Mouse (Mus musculus) heart, adult 2 months (tissue): Measurements from ENCODE around the gene Gba. TPM values are rescaled to one million over a fixed set of nuclear protein-coding genes. Genes with fewer than 3 reads are reported as not detected.

Source experiments
- DNase-seq, 2 experiments: peaks; one replicate each; pipeline ENCODE4 v3.0.0; 2021
- H3K27ac ChIP-seq: fragments of 200-600 bp; 2 replicates; pipeline ENCODE4 v1.8.1; 2022
- H3K27me3 ChIP-seq: fragments of 200-500 bp; 2 replicates; pipeline ENCODE4 v1.6.1; 2012; ENCODE audit warnings: mild to moderate bottlenecking, low read length, inconsistent platforms, mixed read lengths; ENCODE audit not compliant: control insufficient read depth, insufficient read depth
- H3K36me3 ChIP-seq: fragments of 200-500 bp; 2 replicates; pipeline ENCODE4 v1.6.1; 2012; ENCODE audit warnings: low read length, inconsistent platforms; ENCODE audit not compliant: control insufficient read depth, insufficient read depth
- H3K4me1 ChIP-seq: fragments of 200-500 bp; 2 replicates; pipeline ENCODE4 v1.6.1; 2011; ENCODE audit warnings: low read length; ENCODE audit not compliant: control insufficient read depth, insufficient read depth
- H3K4me3 ChIP-seq: fragments of 200-600 bp; 2 replicates; pipeline ENCODE4 v1.8.1; 2022
- H3K79me2 ChIP-seq: fragments of 200-500 bp; replicated peaks from 2 replicates; pipeline ENCODE4 v1.6.1; 2012; ENCODE audit warnings: mild to moderate bottlenecking, inconsistent platforms, low read length, moderate library complexity, mixed read lengths; ENCODE audit not compliant: control insufficient read depth, insufficient read depth
- H3K9ac ChIP-seq: fragments of 200-500 bp; 2 replicates; pipeline ENCODE4 v1.6.1; 2012; ENCODE audit warnings: low read depth, mild to moderate bottlenecking, control low read depth, inconsistent platforms, low read length, mixed read lengths
- CTCF ChIP-seq: fragments of 200-600 bp; IDR thresholded peaks from 2 replicates; pipeline ENCODE4 v1.8.1; 2022; ENCODE audit warnings: antibody characterized with exemption, mild to moderate bottlenecking, moderate library complexity
- EP300 ChIP-seq: fragments of 200-500 bp; IDR thresholded peaks from 2 replicates; pipeline ENCODE4 v1.6.1; 2011; ENCODE audit warnings: low read depth, low read length, control low read depth; ENCODE audit not compliant: insufficient read depth
- POLR2A ChIP-seq: fragments of 200-500 bp; IDR thresholded peaks from 2 replicates; pipeline ENCODE4 v1.6.1; 2011; ENCODE audit warnings: mild to moderate bottlenecking, low read depth, low read length, control low read depth; ENCODE audit not compliant: insufficient read depth
- WGBS: fragments of 180-500 bp; shearing (Covaris S2); methylation state at CpG from one replicate; pipeline ENCODE4 v1.1.7; 2018; 5-methylcytosine and 5-hydroxymethylcytosine counted together
- intact Hi-C: fragments of 180-260 bp; cut with DNase I; formaldehyde crosslinking; loops from one replicate; pipeline ENCODE4 v1.15.1; 2025
- polyA plus RNA-seq: library from polyadenylated mRNA; depleted of rRNA; stranded (reverse); fragments of >200 nt; gene quantifications from 2 replicates; pipeline ENCODE4 v1.2.3, GENCODE M21; 2012
- total RNA-seq, 2 experiments: library from RNA; stranded (reverse); gene quantifications; 2 replicates each; pipeline ENCODE4 v1.2.3; 2021

Gba gene
- total and polyA plus RNA-seq, 3 experiments = 19.9 to 26.3 (median 20.4) TPM

DNA sequence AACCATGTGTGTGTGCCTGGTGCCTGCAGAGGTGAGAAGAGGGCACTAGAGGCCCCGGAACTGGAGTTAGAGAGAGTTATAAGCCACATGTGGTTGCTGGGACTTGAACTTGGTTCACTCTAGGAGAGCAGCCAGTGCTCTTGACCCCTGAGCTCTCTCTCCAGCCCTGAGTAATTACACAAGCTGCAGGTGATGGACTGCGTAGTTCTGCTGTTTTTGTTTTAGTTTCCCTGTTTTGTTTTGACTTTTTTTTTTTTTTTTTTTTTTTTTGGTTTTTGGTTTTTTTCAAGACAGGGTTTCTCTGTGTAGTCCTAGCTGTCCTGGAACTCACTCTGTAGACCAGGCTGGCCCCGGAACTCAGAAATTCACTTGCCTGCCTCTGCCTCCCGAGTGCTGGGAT lies 40.9 kb upstream of the Gba start:
- Histone ChIP-seq H3K36me3 (no peaks in the 10 kb centered on the region; the same call in 1 of the 2 replicates), H3K4me3 (no peak overlapping the region), H3K27me3 (0 out of 2 replicates have a peak, but pooled peaks cover 2% of the 10 kb centered on the region), H3K79me2 (no peaks in the 10 kb centered on the region), H3K27ac (no peak overlapping the region), H3K4me1 (peaks cover 2% of the 10 kb centered on the region), H3K9ac (no peak overlapping the region)
- no peak for DNase-seq
- TF ChIP-seq CTCF (no peak), POLR2A (no peak), EP300 (no peak)
- intact Hi-C loops = loop anchor here (10.0 kb wide), 1 partner anchor 217 kb away; no protein-coding TSS in a partner anchor
- 80% methylated on average over 4 of the region's 4 CpGs for WGBS

DNA sequence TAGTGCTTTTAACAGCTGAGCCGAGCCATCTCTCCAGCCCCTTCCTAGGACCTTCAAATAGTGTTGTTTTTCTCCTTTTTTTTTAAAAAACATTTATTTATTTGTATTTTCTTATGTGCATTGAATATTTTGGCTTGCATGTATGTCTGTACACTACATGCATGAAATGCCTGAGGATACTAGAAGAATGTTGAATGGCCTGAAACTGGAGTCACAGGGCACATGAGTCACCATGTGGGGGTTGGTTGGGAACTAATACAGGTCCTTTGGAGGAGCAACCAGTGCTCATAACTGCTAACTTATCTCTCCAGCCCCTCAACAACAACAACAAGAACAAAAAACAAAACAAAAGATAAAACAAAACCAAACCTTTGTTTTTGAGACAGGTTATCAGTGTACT lies 39.6 kb upstream of the Gba start:
- Histone ChIP-seq H3K9ac (no peak overlapping the region), H3K79me2 (no peaks in the 10 kb centered on the region; the same call in 1 of the 2 replicates), H3K4me1 (peaks cover 2% of the 10 kb centered on the region), H3K27me3 (0 out of 2 replicates have a peak, but pooled peaks cover 1% of the 10 kb centered on the region), H3K4me3 (no peak overlapping the region), H3K36me3 (no peaks in the 10 kb centered on the region; the same call in 1 of the 2 replicates), H3K27ac (no peak overlapping the region)
- DNase-seq = no peak
- intact Hi-C loops = loop anchor here (10.0 kb wide), 1 partner anchor 218 kb away; no protein-coding TSS in a partner anchor
- TF ChIP-seq POLR2A = no peak
- TF ChIP-seq EP300 = no peak
- no peak for TF ChIP-seq CTCF
- WGBS = 74% methylated on average over 1 of the region's 1 CpGs

GRCm38 (mm10) chr3:89163643-89164245 lies 39.0 kb upstream of the Gba start:
- Histone ChIP-seq H3K9ac (no peak overlapping the region), H3K79me2 (no peaks in the 10 kb centered on the region; the same call in 1 of the 2 replicates), H3K27me3 (no peaks in the 10 kb centered on the region), H3K36me3 (no peaks in the 10 kb centered on the region; the same call in 1 of the 2 replicates), H3K4me3 (peak overlapping the region; percentile 68), H3K27ac (peak overlapping the region; percentile 93), H3K4me1 (peaks cover 2% of the 10 kb centered on the region)
- intact Hi-C loops = loop anchor here (2.0 to 10.0 kb wide), 2 partner anchors 51 to 219 kb away; partner anchors contain the start of gene Thbs3
- TF ChIP-seq POLR2A (no peak), EP300 (no peak), CTCF (no peak)
- WGBS = 70% methylated on average over 5 of the region's 5 CpGs
- DNase-seq = no peak

DNA sequence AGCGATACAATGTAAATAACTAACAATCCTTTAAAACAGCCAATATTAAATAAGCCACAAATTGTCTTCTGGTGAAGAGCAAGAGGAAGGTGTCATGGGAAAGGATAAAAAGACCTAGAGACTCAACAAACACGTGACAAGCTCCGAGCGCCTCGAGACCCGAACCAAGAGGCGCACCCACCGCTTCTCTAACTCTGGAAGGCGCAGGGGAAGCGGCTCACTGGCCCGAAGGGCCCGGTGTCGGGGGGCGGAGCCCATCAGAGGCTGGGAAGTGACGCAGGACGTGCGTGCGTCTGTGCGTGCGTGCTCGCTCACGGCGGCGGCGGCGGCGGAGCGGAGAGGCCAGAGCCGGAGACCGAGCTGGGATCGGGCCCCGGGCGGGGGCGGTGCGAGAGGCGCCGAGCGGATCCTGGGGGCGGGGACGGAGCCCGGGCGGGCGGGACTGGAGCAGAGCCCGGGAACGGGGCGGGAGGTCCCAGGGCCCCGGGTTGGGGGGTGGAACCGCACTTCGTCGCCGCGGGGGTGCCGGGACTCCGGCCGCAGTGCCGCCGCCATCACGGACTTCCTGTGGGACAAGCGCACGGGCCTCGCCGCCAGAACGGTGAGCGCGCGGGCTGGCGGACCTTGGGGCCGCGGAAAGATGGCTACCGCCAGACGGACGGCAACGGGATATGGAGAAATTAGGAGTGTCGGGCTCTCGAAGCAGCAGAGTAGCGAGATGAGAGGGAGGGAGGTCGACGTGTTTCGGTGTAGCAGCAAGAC lies 38.0 kb upstream of the Gba start, which contains the start of gene Clk2:
TSS of gene Clk2 (plus strand) at position 290 of the 762 bp plus-strand sequence.
- under 1% methylated on average over 73 of the region's 79 CpGs for WGBS
- Histone ChIP-seq H3K79me2 (no peaks in the 10 kb centered on the region; the same call in 1 of the 2 replicates), H3K36me3 (no peaks in the 10 kb centered on the region; the same call in 1 of the 2 replicates), H3K27me3 (no peaks in the 10 kb centered on the region), H3K4me3 (peak within 1 kb of the TSS; percentile 68), H3K27ac (peak within 1 kb of the TSS; percentile 93), H3K4me1 (peaks cover 2% of the 10 kb centered on the region), H3K9ac (peak within 1 kb of the TSS; percentile 90)
- DNase-seq = peak; percentile 97
- intact Hi-C loops = loop anchor here (2.0 to 10.0 kb wide), 2 partner anchors 50 to 220 kb away; partner anchors contain the start of gene Thbs3
- TF ChIP-seq POLR2A (peak; percentile 93), EP300 (no peak)

GRCm38 (mm10) chr3:89165268-89165870 lies 37.4 kb upstream of the Gba start:
- Histone ChIP-seq H3K27ac (peak overlapping the region; percentile 93), H3K4me3 (peak overlapping the region; percentile 68), H3K79me2 (no peaks in the 10 kb centered on the region; the same call in 1 of the 2 replicates), H3K9ac (peak overlapping the region; percentile 90), H3K36me3 (no peaks in the 10 kb centered on the region; the same call in 1 of the 2 replicates), H3K4me1 (peaks cover 2% of the 10 kb centered on the region), H3K27me3 (no peaks in the 10 kb centered on the region)
- no peak for TF ChIP-seq EP300
- intact Hi-C loops = loop anchor here (2.0 to 10.0 kb wide), 2 partner anchors 49 to 221 kb away; partner anchors contain the start of gene Thbs3
- no peak for DNase-seq
- WGBS = 13% methylated on average over 12 of the region's 12 CpGs
